Mouse (Mus musculus) ES-E14 (cell line): Measurements from ENCODE around the gene Acad11.

ENCODE experiments used
- CHD2 ChIP-seq: IDR thresholded peaks from 2 replicates; pipeline ENCODE4 v1.6.1; 2014; ENCODE audit warnings: mild to moderate bottlenecking, low read depth, low read length, inconsistent platforms
- HCFC1 ChIP-seq: IDR thresholded peaks from 2 replicates; pipeline ENCODE4 v1.6.1; 2012; ENCODE audit warnings: low read length, inconsistent platforms, borderline replicate concordance; ENCODE audit not compliant: insufficient read depth
- ZC3H11A ChIP-seq: IDR thresholded peaks from 2 replicates; pipeline ENCODE4 v1.6.1; 2012; ENCODE audit warnings: low read depth, mild to moderate bottlenecking, inconsistent platforms, low read length, borderline replicate concordance
- ZNF384 ChIP-seq: IDR thresholded peaks from 2 replicates; pipeline ENCODE4 v1.6.1; 2012; ENCODE audit warnings: low read depth, low read length, inconsistent platforms

- TF ChIP-seq HCFC1 (no peak), ZC3H11A (no peak), CHD2 (no peak), ZNF384 (no peak)
These were observed 28.5 kb upstream of the Acad11 start for GRCm38 (mm10) chr9:104034718-104035117.
